Mouse (Mus musculus): ENCODE results near the gene Sbf2. TPM values are rescaled to one million over a fixed set of nuclear protein-coding genes. Genes with fewer than 3 reads are reported as not detected.

Sbf2 gene
- polyA plus RNA-seq, 1 experiment from 2014 or later = 34.8 TPM

DNA sequence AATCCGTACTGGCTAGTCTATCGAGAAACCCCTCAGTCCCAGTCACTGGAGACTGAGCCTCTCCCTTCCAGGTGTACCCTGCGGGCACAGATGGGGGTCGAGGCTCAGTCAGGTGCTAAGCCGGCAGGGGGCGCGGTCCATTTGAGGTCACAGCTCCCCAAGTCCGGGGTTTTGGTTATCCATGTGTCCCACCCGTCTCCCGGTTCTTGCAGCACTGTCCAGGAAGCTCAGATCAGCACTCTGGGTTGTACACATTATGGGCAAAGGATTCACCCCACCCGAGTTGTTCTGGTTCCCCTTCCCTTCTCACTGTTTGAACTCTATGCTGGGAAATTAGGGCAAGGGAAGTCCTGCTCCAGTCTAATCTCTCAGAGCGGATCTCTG, 12.4 kb upstream of the Sbf2 start:
- Histone ChIP-seq H3K27me3 (ENCODE audit: insufficient read depth, poor library complexity, severe bottlenecking) (peaks cover 83% of the 10 kb centered on the region), H3K36me3 (no peaks in the 10 kb centered on the region), H3K9me3 (no peaks in the 10 kb centered on the region), H3K4me3 (peak overlapping the region; percentile 58), H3K27ac (no peak overlapping the region), H3K4me1 (replicated peaks) (peaks cover 57% of the 10 kb centered on the region)
- peak; percentile 36 for DNase-seq (ENCODE audit: low spot score)
- 2% methylated on average over 12 of the region's 12 CpGs for WGBS

DNA sequence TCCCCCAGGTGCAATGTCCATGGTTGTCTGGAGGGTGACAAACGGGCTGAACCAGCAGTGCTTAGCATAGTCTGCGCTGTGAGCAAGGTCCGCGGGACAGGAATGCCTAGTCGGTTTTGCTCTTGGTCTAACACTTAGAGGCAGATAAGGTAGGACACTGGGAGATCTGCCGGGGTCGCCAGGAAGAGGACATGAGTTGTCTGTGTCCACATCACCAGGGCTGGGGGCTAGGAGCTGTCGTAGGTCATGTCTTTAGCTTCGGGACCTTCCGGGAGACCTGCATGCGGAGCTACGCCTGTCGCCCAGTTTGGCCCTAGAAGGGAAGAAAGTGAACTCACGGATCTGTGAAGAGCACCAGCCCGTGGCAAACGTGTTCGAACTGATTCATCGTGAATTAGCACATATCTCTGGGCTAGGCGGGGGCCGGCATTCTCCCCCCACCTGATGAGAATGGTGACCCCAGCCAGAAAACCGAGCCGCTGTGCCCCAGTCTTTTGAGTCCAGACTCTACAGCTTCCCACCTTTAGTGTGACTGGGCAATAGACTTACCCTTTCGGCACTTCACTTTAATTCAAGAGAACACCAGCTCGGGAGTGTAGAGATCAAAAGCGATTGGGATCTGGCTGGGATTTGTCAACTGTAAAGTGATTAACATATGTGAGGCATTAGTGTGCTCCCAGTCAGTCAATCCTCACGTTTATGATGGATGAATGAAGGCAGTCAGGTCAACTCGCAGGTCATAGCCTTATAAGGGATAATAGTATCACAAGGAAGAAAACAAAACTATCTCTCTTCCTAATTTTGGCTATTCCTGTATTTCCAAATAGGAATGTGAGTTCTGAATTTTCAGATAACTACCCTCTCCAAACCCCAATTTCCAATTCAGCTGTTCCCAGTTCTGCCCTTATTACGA, 11.7 kb upstream of the Sbf2 start:
- peak; percentile 42 for DNase-seq (ENCODE audit: low spot score)
- H3K4me3 ChIP-seq = peak overlapping the region; percentile 58
- 4% methylated on average over 28 of the region's 28 CpGs for WGBS
- H3K9me3 ChIP-seq = no peaks in the 10 kb centered on the region
- H3K4me1 ChIP-seq (replicated peaks) = peaks cover 56% of the 10 kb centered on the region
- peaks cover 77% of the 10 kb centered on the region for H3K27me3 ChIP-seq (ENCODE audit: insufficient read depth, poor library complexity, severe bottlenecking)
- H3K36me3 ChIP-seq = no peaks in the 10 kb centered on the region
- no peak overlapping the region for H3K27ac ChIP-seq

DNA sequence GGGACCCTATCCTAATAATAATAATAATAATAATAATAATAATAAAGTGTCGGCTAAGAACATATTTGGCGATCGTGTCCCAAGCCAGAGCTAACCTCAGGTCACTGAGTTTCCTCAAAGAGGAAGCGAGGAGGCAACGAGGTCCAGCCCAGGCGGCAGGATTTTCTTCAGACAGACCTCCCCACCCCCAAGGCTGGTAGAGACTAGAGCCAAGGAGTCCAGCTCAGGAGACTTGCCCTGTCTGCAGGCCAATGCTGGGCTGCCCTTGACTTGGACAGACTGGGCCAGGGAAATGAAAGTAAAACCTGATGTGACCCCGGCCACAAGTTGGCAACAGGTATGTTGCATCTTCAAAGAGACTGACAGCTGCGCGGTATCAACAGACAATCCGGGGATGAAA, 10.8 kb upstream of the Sbf2 start:
- H3K27me3 ChIP-seq (ENCODE audit: insufficient read depth, poor library complexity, severe bottlenecking) = peaks cover 68% of the 10 kb centered on the region
- H3K36me3 ChIP-seq = no peaks in the 10 kb centered on the region
- no peak overlapping the region for H3K27ac ChIP-seq
- peak overlapping the region; percentile 35; the same call in 1 of the 2 replicates for H3K4me3 ChIP-seq
- peaks cover 48% of the 10 kb centered on the region for H3K4me1 ChIP-seq (replicated peaks)
- no peak for DNase-seq (ENCODE audit: low spot score)
- no peaks in the 10 kb centered on the region for H3K9me3 ChIP-seq
- 57% methylated on average over 10 of the region's 10 CpGs for WGBS

DNA sequence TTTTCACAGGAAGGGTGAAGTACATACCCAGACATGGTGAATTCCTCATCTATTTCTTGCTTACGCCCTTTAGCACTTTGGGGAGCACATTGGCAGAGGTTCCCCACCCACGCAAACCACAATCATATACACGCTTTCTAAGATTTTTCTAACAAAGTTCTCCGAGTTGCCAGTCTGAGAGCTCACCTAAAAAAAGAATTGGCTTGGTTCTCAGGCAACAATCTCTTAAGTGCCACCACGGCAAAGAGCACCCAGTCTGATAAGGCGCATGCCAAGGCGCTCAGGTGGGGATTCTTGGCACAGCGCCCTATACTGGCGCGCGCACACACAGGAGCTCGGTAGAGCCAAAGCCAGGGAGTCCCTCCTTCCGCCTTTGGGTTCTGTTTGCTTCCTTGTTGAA, 10.2 kb upstream of the Sbf2 start:
- Histone ChIP-seq H3K4me1 (replicated peaks) (peaks cover 44% of the 10 kb centered on the region), H3K36me3 (no peaks in the 10 kb centered on the region), H3K27ac (no peak overlapping the region), H3K4me3 (no peak overlapping the region), H3K9me3 (no peaks in the 10 kb centered on the region), H3K27me3 (ENCODE audit: insufficient read depth, poor library complexity, severe bottlenecking) (peaks cover 69% of the 10 kb centered on the region)
- WGBS = 86% methylated on average over 13 of the region's 13 CpGs
- DNase-seq (ENCODE audit: low spot score) = no peak

DNA sequence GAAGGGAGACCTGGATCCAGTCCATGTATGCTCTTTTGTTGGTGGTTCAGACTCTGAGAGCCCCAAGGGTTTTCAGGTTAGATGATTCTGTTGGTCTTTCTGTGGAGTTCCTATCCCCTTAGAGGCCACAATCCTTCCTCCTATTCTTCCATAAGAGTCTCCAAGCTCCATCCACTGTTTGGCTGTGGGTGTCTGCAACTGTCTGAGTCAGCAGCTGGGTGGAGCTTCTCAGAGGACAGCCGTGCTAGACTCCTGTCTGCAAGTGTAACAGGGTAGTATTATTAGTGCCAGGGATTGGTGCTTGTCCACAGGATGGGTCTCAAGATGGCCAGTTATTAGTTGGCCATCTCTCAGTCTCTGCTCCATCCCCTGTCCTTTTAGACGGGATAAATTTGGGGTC, 9.3 kb upstream of the Sbf2 start:
- H3K27ac ChIP-seq = no peak overlapping the region
- H3K36me3 ChIP-seq = no peaks in the 10 kb centered on the region
- no peak overlapping the region for H3K4me3 ChIP-seq
- no peak for DNase-seq (ENCODE audit: low spot score)
- no peaks in the 10 kb centered on the region for H3K9me3 ChIP-seq
- H3K27me3 ChIP-seq (ENCODE audit: insufficient read depth, poor library complexity, severe bottlenecking) = peaks cover 63% of the 10 kb centered on the region
- H3K4me1 ChIP-seq (replicated peaks) = peaks cover 35% of the 10 kb centered on the region
- 58% methylated on average over 2 of the region's 2 CpGs for WGBS

DNA sequence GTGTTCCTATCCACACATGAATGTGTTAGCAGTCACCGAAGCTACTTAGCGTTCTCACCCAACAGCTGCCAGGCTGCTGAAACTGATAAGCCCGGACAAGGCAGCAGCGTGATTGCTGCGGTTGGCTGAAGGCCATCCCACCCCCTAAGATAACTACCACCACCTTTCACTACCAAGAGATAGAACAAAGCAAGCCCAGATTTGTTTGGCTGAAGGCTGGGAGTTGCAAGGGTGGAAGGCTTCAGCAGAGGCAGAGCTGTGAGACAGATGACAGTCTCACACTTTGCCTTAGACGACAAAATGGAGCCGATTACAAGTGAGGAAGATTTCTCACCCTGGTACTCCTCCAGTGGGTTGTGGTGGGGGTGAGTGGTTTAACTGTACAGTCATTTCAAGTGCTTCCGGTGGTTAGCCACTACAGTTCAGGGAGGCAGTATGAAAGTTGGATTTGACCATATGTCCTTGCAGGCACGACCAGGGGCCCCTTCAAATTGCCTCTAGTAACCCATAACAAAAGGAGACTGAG, 4.4 kb upstream of the Sbf2 start:
- no peak for DNase-seq (ENCODE audit: low spot score)

DNA sequence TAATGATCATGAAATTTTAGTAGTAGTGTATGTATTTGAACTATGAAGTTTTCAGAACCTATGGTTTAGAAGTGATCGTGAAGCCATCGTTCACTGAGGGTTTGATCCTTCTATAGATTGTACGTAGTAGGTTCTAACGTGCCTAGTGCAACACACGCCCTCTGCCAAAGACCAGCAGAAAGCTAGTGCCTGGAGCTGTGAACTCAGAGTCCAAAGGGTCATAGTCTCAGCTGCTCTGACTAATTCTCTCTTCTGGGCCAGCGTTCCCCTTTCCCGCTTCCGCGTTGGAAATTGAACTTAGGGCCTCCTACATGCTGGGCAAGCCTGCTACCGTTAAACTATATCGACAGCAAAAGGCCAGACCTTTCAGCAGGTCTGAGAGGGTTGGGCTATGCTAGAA, 1.1 kb upstream of the Sbf2 start:
- Histone ChIP-seq H3K4me1 (replicated peaks) (peaks cover 18% of the 10 kb centered on the region), H3K27ac (no peak overlapping the region), H3K4me3 (peak overlapping the region; percentile 91), H3K27me3 (ENCODE audit: insufficient read depth, poor library complexity, severe bottlenecking) (peaks cover 28% of the 10 kb centered on the region), H3K9me3 (no peaks in the 10 kb centered on the region), H3K36me3 (no peaks in the 10 kb centered on the region)
- WGBS = 9% methylated on average over 11 of the region's 11 CpGs
- DNase-seq (ENCODE audit: low spot score) = peak; percentile 27

More for the DNA sequence above, 4.4 kb upstream of the Sbf2 start:
- H3K27me3 ChIP-seq (ENCODE audit: insufficient read depth, poor library complexity, severe bottlenecking) = peaks cover 33% of the 10 kb centered on the region
- WGBS = 57% methylated on average over 9 of the region's 9 CpGs
- H3K27ac ChIP-seq = no peak overlapping the region
- no peaks in the 10 kb centered on the region for H3K9me3 ChIP-seq
- no peak overlapping the region for H3K4me3 ChIP-seq
- peaks cover 11% of the 10 kb centered on the region for H3K4me1 ChIP-seq (replicated peaks)
- H3K36me3 ChIP-seq = no peaks in the 10 kb centered on the region

DNA sequence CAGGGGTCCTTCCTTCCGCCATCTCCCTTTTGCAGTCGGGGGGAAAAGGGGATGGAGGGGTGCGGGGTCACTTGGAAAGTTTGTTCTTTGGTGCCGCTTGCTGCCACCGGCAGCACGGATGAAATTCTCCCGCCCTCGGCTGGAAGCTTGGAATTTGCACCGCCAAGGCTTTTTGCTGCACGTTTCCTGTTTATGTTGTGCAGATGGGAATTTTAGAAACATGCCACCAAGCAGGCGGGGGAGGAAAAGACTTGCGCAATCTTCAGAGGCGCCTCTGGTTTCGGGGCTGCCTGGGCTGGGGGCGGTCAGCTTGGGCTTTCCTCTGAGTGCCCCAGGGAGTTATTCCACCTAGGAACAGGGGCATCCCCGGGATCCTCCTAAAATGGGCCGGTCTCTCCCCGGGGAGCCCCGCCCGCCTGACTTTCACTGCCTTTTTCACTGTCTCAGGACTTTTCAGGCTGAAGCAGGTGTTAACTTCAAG, 469 bp upstream of the Sbf2 start:
- Histone ChIP-seq H3K4me3 (peak overlapping the region; percentile 91), H3K4me1 (replicated peaks) (peaks cover 18% of the 10 kb centered on the region), H3K27me3 (ENCODE audit: insufficient read depth, poor library complexity, severe bottlenecking) (peaks cover 24% of the 10 kb centered on the region), H3K36me3 (no peaks in the 10 kb centered on the region), H3K27ac (peak overlapping the region; percentile 99), H3K9me3 (no peaks in the 10 kb centered on the region)
- no peak for DNase-seq (ENCODE audit: low spot score)
- under 1% methylated on average over 20 of the region's 20 CpGs for WGBS

DNA sequence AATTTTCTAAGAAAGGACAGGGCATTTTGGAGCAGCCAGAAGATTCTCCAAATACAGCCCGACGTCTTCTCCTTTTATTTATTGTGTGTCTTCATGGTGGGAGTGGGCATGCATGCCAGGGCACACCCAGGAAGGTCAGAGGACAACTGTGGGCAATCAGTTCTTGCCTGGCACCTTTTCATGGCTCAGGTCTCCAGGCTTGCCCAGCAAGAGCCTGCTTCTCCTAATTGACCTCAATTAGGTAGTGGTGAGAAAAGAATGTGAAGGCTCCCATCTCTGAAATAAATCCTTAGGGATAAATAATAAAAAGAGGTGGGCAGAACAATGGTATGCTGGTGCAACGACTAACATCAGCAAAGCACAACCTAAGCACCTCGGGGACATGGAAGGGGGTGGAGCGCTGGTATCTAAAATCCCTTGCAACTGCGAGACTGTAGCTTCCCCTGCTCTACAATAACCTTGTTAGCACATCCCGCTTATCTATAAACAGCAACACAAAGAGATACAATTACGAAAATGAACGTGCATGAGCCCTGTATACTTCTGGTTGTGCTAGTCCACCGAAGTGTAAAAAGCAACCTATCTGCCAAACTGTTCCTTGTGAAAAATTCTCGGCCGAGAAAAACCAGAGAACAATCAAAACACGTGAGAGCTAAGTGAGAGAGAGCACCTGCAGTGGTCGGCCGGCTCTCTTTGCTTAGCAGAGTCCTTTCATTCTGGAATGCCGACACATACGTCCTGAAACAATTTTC, 1.2 kb downstream of the Sbf2 start:
- H3K27me3 ChIP-seq (ENCODE audit: insufficient read depth, poor library complexity, severe bottlenecking) = peaks cover 19% of the 10 kb centered on the region
- 5% methylated on average over 17 of the region's 17 CpGs for WGBS
- no peaks in the 10 kb centered on the region for H3K36me3 ChIP-seq
- DNase-seq (ENCODE audit: low spot score) = no peak
- peak overlapping the region; percentile 99 for H3K27ac ChIP-seq
- peak overlapping the region; percentile 91 for H3K4me3 ChIP-seq
- H3K4me1 ChIP-seq (replicated peaks) = peaks cover 18% of the 10 kb centered on the region
- no peaks in the 10 kb centered on the region for H3K9me3 ChIP-seq

DNA sequence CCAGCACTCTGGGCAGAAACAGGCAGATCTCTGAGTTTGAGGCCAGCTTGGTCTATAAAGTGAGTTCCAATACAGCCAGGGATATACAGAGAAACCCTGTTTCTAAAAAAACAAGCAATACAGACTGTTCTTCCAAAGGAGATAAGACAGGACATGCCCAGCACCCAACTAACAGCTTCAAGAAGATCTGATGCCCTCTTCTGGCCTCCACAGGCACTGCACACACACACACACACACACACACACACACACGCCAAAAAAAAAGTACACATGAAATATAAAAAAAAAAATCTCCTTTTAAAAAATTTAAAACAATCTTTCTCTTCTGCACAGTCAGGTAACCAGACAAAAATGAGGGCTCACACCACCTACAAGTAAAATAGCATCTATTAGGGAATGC, 7.8 kb downstream of the Sbf2 start:
- DNase-seq (ENCODE audit: low spot score) = no peak
- no peak overlapping the region for H3K27ac ChIP-seq
- peaks cover 3% of the 10 kb centered on the region; the same call in 1 of the 2 replicates for H3K36me3 ChIP-seq

DNA sequence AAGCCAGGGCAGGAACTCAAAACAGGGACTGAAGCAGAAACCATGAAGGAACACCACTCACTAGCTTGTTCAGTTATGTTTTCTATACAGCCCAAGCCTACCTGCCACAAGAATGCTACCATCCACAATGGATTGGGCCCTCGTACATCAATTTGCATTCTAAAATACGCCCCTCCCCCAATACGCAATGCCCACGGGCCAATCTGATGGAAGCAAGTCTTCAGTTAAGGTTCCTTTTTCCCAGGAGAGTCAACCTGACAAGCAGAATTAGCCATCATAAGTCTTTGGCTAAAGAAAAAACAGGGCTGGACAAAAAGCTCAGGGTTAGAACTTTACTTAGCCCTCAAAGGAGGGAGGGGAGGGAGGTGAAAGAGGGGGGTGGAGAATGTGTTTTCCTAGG, 9.2 kb downstream of the Sbf2 start:
- peaks cover 4% of the 10 kb centered on the region; the same call in 1 of the 2 replicates for H3K9me3 ChIP-seq
- H3K27ac ChIP-seq = no peak overlapping the region
- H3K36me3 ChIP-seq = peaks cover 3% of the 10 kb centered on the region; the same call in 1 of the 2 replicates
- H3K4me3 ChIP-seq = no peak overlapping the region
- H3K27me3 ChIP-seq (ENCODE audit: insufficient read depth, poor library complexity, severe bottlenecking) = no peaks in the 10 kb centered on the region
- WGBS = 82% methylated on average over 4 of the region's 4 CpGs
- no peak for DNase-seq (ENCODE audit: low spot score)
- no peaks in the 10 kb centered on the region; the same call in 1 of the 2 replicates for H3K4me1 ChIP-seq (replicated peaks)

More for the DNA sequence above, 7.8 kb downstream of the Sbf2 start:
- Histone ChIP-seq H3K27me3 (ENCODE audit: insufficient read depth, poor library complexity, severe bottlenecking) (no peaks in the 10 kb centered on the region), H3K4me1 (replicated peaks) (no peaks in the 10 kb centered on the region; the same call in 1 of the 2 replicates), H3K9me3 (peaks cover 4% of the 10 kb centered on the region; the same call in 1 of the 2 replicates), H3K4me3 (no peak overlapping the region)
- 96% methylated on average over 1 of the region's 1 CpGs for WGBS

DNA sequence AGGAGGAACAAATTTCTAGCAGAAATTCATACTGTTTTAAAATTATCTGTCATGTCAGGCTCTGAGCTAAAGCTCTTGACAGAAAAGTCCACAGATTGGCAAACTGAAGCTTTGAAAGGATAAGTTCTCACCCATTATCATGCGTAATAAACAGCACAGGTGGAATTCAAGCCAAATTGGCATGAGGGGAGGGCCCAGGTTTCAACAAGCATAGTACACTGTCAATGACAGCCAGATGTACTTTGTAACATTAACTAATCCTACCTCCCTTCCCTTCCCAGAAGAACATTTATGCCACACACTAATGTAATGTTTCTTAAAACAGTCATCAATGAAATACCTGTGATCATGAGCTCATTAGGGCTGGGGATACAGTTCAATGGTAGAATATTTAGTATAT, 17.6 kb downstream of the Sbf2 start:
- peaks cover 3% of the 10 kb centered on the region; the same call in 1 of the 2 replicates for H3K9me3 ChIP-seq
- no peak overlapping the region for H3K4me3 ChIP-seq
- H3K36me3 ChIP-seq = peaks cover 10% of the 10 kb centered on the region
- H3K27me3 ChIP-seq (ENCODE audit: insufficient read depth, poor library complexity, severe bottlenecking) = no peaks in the 10 kb centered on the region
- H3K27ac ChIP-seq = no peak overlapping the region
- DNase-seq (ENCODE audit: low spot score) = no peak
- 92% methylated on average over 1 of the region's 1 CpGs for WGBS
- H3K4me1 ChIP-seq (replicated peaks) = no peaks in the 10 kb centered on the region
